Mouse (Mus musculus): ENCODE data around the gene Inpp4b. TPM values are rescaled to one million over a fixed set of nuclear protein-coding genes. Genes with fewer than 3 reads are reported as not detected.

The Inpp4b gene
- total RNA-seq, 4 experiments from 2014 or later, result 11.5 to 14.9 (median 13.7) TPM

- DNase-seq (ENCODE audit: low spot score in 2 of 2), result no peak
These were observed 233.0 kb downstream of the Inpp4b start for GRCm38 (mm10) chr8:81575268-81575917.

- DNase-seq (ENCODE audit: low spot score in 2 of 2), result no peak
These were observed 236.6 kb downstream of the Inpp4b start for GRCm38 (mm10) chr8:81578951-81579350.

GRCm38 (mm10) chr8:81581817-81582437, 239.6 kb downstream of the Inpp4b start:
- no peak for DNase-seq (ENCODE audit: low spot score in 2 of 2)

GRCm38 (mm10) chr8:81582906-81583305, 240.6 kb downstream of the Inpp4b start:
- DNase-seq (ENCODE audit: low spot score in 2 of 2), result no peak

GRCm38 (mm10) chr8:81586783-81587182, 244.4 kb downstream of the Inpp4b start:
- no peak for DNase-seq (ENCODE audit: low spot score in 2 of 2)

- no peak for DNase-seq (ENCODE audit: low spot score in 2 of 2)
These were observed 251.9 kb downstream of the Inpp4b start for GRCm38 (mm10) chr8:81594134-81594714.

- DNase-seq (ENCODE audit: low spot score in 2 of 2), result no peak
These were observed 256.9 kb downstream of the Inpp4b start for GRCm38 (mm10) chr8:81599209-81599608.

GRCm38 (mm10) chr8:81601136-81601535, 258.8 kb downstream of the Inpp4b start:
- DNase-seq (ENCODE audit: low spot score in 2 of 2), result no peak

GRCm38 (mm10) chr8:81608082-81608481, 265.7 kb downstream of the Inpp4b start:
- DNase-seq (ENCODE audit: low spot score in 2 of 2), result no peak

- no peak for DNase-seq (ENCODE audit: low spot score in 2 of 2)
These were observed 266.7 kb downstream of the Inpp4b start for GRCm38 (mm10) chr8:81609064-81609463.

GRCm38 (mm10) chr8:81612611-81613010, 270.3 kb downstream of the Inpp4b start:
- DNase-seq (ENCODE audit: low spot score in 2 of 2), result no peak

GRCm38 (mm10) chr8:81614135-81614534, 271.8 kb downstream of the Inpp4b start:
- DNase-seq (ENCODE audit: low spot score in 2 of 2), result no peak

GRCm38 (mm10) chr8:81614605-81615004, 272.2 kb downstream of the Inpp4b start:
- DNase-seq (ENCODE audit: low spot score in 2 of 2), result no peak

GRCm38 (mm10) chr8:81615552-81615951, 273.2 kb downstream of the Inpp4b start:
- no peak for DNase-seq (ENCODE audit: low spot score in 2 of 2)

GRCm38 (mm10) chr8:81618918-81619317, 276.6 kb downstream of the Inpp4b start:
- DNase-seq (ENCODE audit: low spot score in 2 of 2), result no peak

- no peak for DNase-seq (ENCODE audit: low spot score in 2 of 2)
These were observed 292.7 kb downstream of the Inpp4b start for GRCm38 (mm10) chr8:81635015-81635414.

- no peak for DNase-seq (ENCODE audit: low spot score in 2 of 2)
These were observed 293.7 kb downstream of the Inpp4b start for GRCm38 (mm10) chr8:81635912-81636583.

GRCm38 (mm10) chr8:81638478-81638877, 296.1 kb downstream of the Inpp4b start:
- DNase-seq (ENCODE audit: low spot score in 2 of 2), result no peak

- no peak for DNase-seq (ENCODE audit: low spot score in 2 of 2)
These were observed 297.5 kb downstream of the Inpp4b start for GRCm38 (mm10) chr8:81639820-81640219.

- DNase-seq (ENCODE audit: low spot score in 2 of 2), result no peak
These were observed 300.7 kb downstream of the Inpp4b start for GRCm38 (mm10) chr8:81643030-81643429.

GRCm38 (mm10) chr8:81692167-81692566, 349.8 kb downstream of the Inpp4b start:
- DNase-seq (ENCODE audit: low spot score in 2 of 2), result no peak

GRCm38 (mm10) chr8:81694893-81695292, 352.5 kb downstream of the Inpp4b start:
- no peak for DNase-seq (ENCODE audit: low spot score in 2 of 2)
